Mouse (Mus musculus) left cerebral cortex, postnatal 25 days (tissue): Measurements from ENCODE around the gene Son. TPM values are rescaled to one million over a fixed set of nuclear protein-coding genes. Genes with fewer than 3 reads are reported as not detected.

ENCODE experiments used
- DNase-seq, 2 experiments: peaks; one replicate each; pipeline ENCODE4 v3.0.0; 2022; ENCODE audit warnings: low spot score in 2 of 2, mixed read lengths in 1 of 2
- intact Hi-C: fragments of 180-260 bp; cut with DNase I; formaldehyde crosslinking; loops from one replicate; pipeline ENCODE4 v1.15.1; 2025
- total RNA-seq, 2 experiments: library from RNA; stranded (reverse); gene quantifications; 2 replicates each; pipeline ENCODE4 v1.2.3; 2021

The Son gene
- total RNA-seq, 2 experiments from 2014 or later = 201 to 221 TPM

GRCm38 (mm10) chr16:91728123-91729065 lies 81.1 kb downstream of the Son start, which contains the start of gene Cryzl1:
Cryzl1 (minus strand) TSS chr16:91728975.
- intact Hi-C loops = loop anchor here (2.0 to 10.0 kb wide), 2 partner anchors 188 to 576 kb away; partner anchors contain the start of gene Smim11
- DNase-seq = peak; percentile 98 to 100

Other genes with a start within 250 kb of the Son start
- gene Il10rb, start 241.3 kb upstream of the Son start, total RNA-seq = 1 to 10 TPM; 9.1 to 9.7 TPM
- 10 to 100 TPM; 53.6 to 56.1 TPM for gene Ifnar1, start 162.3 kb upstream of the Son start, total RNA-seq
- 10 to 100 TPM; 43.3 to 46.9 TPM for gene Ifngr2, start 100.4 kb upstream of the Son start, total RNA-seq
- 10 to 100 TPM; 96.1 to 98.9 TPM for gene Tmem50b, start 49.7 kb upstream of the Son start, total RNA-seq
- gene Dnajc28, start 28.5 kb upstream of the Son start, total RNA-seq = 1 to 10 TPM; 8.1 to 8.3 TPM
- 10 to 100 TPM; 36.9 to 50.1 TPM for gene Gart, start 554 bp upstream of the Son start, total RNA-seq
- gene Donson, start 41.3 kb downstream of the Son start, total RNA-seq = 10 to 100 TPM; 27.4 to 28.8 TPM
- 100 to 1,000 TPM; 104 to 111 TPM for gene Cryzl1, start 81.5 kb downstream of the Son start, total RNA-seq
- 100 to 1,000 TPM; 122 to 125 TPM for gene Itsn1, start 81.8 kb downstream of the Son start, total RNA-seq